Mouse (Mus musculus) cerebellum, adult 2 months (tissue): ENCODE results near the gene Sumo2.

Source experiments
- CTCF ChIP-seq: fragments of 200-500 bp; IDR thresholded peaks from 2 replicates; pipeline ENCODE4 v1.5.1; 2011; ENCODE audit warnings: low read depth, mild to moderate bottlenecking, control low read depth, low read length, moderate library complexity, borderline replicate concordance; ENCODE audit not compliant: insufficient read depth
- POLR2A ChIP-seq: fragments of 200-500 bp; IDR thresholded peaks from 2 replicates; pipeline ENCODE4 v1.6.1; 2011; ENCODE audit warnings: low read length, control low read depth, borderline replicate concordance; ENCODE audit not compliant: insufficient read depth

DNA sequence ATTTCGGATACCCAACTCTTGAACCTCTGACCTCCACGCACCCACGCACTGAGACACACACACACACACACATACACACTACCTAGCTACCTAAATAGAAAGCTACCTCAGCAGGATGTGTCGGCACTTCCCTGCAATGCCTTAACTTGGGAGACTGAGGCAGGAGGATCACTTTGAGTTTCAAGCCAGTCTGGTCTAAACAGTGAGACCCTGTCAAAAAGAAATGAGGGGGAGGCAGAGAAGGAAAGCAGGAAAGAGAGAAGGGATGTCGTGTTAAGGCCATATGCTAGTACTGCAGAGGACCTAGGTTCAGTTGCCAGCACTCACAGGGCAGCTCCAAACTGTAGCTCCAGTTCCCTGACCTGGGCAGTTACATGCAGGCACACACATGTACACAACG lies 21.1 kb downstream of the Sumo2 start:
- TF ChIP-seq CTCF (no peak), POLR2A (no peak)
